Mouse (Mus musculus): ENCODE measurements around the gene Rab26. TPM values are rescaled to one million over a fixed set of nuclear protein-coding genes. Genes with fewer than 3 reads are reported as not detected.
A peak's percentile ranks its signal among the peaks of the same experiment; 100 is the strongest.

The Rab26 gene
- total RNA-seq, 2 experiments from 2014 or later: 53.4 to 59.5 TPM

DNA sequence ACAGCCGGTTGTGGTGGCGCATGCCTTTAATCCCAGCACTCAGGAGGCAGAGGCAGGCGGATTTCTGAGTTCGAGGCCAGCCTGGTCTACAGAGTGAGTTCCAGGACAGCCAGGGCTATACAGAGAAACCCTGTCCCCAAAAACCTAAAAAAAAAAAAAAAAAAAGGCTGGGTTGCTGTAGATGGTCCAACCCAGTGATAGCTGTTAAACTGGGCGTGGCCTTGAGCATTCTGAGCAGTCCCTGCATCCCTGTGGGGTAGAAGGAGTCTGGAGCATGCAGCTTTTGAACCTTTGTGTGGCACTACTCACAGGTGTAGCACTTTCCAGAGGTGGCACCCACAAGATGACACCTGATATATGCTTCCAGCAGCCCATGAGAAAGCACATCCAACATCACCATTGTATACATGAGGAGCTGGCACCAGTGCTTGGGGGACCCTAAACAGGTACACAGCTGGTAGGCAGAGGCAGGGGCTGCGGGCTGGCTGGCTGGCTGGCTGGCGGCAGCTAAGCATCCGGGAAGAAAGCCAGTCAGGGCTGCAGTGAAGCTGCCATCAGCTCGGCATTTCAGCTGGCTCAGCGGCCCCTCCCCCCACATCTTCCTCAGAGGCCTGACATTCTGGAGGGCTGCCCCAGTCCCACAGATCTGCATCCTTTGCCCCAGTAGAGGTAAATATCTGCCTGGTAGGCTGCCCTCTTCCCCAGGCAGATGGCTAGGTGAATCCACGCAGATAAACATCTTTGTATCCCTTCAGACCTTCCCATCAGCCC, 48.7 kb downstream of the Rab26 start:
- peak in 1 of 2 experiments; percentile 61 for DNase-seq (ENCODE audit: low spot score in 2 of 2)
- intact Hi-C loops (cut with DNase I): no loop called here

DNA sequence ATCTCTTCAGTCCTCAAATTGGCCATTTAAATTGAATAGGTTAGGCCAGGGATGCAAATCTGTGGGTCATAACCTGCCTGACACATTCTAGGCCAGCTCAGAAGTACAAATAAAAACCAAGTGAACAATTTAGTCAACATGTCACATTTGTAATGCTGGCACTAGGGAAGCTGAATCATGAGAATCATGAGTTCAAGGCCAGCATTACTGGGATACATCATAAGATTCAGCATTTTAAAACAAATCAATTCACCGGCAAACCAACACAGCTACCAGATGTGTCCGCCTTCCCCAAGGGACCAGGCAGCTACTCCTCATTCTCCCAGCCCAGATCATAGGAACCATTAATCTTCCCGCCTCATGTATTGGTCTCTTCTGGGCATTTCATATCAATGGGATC, 50.5 kb downstream of the Rab26 start:
- intact Hi-C loops (cut with DNase I): no loop called here
- DNase-seq (ENCODE audit: low spot score in 2 of 2): no peak

DNA sequence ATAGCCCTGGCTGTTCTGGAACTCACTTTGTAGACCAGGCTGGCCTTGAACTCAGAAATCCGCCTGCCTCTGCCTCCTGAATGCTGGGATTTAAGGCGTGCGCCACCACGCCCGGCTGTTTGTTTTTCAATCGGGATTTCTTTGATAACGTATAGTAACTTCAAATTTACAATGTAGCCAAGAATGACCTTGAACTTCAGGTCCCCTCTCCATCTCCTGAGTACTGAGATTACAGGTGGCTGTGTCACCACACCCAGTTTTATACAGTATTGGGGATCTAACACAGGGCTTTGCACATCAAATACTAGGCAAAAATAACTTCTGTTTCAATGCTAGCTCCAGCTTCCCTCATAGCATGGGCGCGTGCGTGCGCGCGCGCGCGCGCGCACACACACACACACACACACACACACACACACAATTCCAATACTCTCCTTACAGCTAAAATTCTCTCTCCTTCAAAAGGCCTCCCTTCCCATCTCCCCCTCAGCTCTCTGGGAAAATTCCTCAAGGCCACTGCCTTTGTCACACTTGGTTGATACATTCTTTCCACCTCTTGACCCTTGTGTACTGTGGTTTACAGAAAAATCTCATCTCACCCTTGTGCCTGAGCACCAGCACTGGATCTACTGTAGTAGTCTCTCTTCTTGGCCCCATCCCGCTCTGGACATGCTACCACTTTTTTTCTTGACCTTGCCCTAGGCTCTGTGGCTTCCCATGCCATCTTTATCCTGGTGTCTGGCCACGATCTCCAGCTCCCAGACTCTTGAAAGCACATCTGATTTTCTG, 52.8 kb downstream of the Rab26 start:
- DNase-seq (ENCODE audit: low spot score in 2 of 2): no peak
- intact Hi-C loops (cut with DNase I): no loop called here

DNA sequence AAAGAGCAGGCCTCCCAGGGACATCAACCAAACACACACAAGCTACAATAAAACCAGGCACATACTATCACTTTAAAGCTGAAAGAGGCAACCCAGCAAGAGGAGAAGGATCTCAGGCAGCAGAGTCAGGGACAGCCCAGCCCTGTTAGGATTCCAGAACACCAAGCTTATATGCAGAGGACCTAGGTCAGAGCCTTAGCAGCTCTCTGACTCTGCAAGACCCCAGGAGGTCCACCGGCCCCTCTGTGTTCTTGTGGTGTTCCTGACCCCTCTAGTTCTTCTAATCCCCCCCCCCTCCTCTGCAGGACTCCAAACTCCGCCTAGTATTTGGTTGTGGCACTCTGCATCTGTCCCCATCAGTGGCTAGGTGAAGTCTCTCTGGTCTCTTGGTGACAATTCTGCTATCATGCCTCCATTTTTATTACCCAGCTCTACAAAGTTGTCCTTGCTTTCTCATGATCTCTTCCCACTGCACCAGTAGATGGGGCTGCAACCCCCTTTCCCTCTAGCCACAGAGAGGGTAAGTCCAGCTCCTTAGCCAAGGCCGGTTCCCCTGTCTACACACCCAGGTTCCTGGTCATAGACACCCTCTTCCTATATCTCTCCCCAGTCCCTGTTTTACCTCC, 53.7 kb downstream of the Rab26 start:
- intact Hi-C loops (cut with DNase I): no loop called here
- DNase-seq (ENCODE audit: low spot score in 2 of 2): no peak

DNA sequence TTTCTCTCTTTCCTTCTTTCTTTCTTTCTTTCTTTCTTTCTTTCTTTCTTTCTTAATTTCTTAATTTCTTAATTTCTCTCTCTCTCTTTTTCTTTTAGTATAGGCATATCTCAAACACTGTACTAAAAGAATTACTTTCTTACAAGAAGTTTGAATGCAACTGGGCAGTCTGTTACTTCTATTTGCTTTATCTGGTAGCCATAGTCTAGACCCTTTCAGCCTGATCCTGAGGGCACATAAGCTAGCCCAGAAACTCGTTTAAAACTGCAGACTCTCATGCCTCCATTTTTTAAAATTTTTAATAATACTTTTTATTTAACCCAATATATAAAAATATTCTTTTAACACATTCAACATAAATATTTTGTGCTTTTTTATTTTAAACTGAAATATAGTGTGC, 54.6 kb downstream of the Rab26 start:
- intact Hi-C loops (cut with DNase I): loop anchor here (2.0 to 5.0 kb wide), 3 partner anchors 33 to 198 kb away; partner anchors contain the start of gene Traf7
- DNase-seq (ENCODE audit: low spot score in 2 of 2): no peak

DNA sequence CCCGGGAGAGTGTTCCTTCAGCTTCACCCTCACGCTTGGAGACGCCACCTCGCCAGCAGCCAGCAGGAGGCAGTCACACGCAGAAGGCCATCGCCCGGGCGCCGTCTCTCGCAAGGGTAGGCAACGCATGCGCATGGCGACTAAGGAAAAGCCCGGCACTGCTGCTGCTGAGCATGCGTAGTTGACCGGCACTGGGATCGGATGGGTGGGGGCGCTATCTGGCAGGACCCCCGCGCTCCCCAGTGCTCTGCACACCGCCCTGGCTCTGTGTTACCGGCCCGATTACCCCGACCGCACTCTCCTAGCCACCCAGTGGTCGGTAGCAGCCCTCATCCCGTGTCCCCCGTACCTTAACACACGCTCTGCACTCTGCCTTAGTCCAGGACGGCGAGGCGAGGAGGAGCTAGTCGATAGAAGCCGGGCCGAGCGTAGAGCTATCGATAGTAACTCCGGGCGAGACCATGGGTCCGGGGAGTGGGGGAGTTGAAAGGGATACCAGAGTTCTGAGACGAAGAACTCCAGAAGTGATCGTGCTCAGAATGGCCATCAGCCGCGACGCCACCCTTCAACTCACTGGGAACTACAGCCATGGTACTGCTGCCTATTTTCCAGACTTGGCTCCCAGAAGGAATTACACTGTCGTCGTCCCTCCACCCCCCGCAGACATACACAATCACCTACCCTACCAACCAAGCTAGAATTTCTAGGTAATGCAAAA, 55.2 kb downstream of the Rab26 start, which contains the start of gene Mlst8:
TSS of gene Mlst8 (minus strand) at position 416 of the 718 bp plus-strand sequence.
- intact Hi-C loops (cut with DNase I): loop anchor here (2.0 to 5.0 kb wide), 3 partner anchors 34 to 198 kb away; partner anchors contain the start of gene Traf7
- DNase-seq (ENCODE audit: low spot score in 2 of 2): peak; percentile 98

DNA sequence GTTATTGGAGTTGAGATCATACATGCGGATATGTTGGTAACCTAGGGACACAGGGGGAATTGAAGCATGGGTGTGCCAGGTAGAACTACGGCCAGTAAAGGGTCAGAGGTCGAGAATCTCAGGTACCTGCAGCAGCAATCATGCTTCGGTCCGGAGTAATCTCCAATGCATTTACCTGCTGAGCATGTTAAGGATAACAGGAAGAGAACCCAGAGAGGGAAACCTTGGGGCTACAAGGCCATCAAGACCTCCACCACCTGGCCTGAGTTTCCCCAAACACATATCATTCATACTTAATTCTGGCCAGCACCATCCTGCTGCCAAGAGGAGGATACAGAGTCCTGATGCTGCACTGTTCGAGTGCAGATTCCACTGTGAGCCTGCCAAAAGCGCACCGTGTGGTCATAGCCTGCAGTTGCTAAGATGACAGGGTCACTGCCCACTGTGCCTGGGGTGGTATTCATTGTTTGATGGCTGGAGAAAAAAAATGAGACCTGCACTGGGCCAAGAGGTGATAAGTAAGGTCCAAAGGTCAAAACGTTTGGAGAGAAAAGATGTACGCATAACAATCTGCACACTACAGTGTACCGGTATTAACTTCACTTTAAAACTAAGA, 55.9 kb downstream of the Rab26 start:
- intact Hi-C loops (cut with DNase I): loop anchor here (2.0 to 5.0 kb wide), 3 partner anchors 35 to 199 kb away; partner anchors contain the start of gene Traf7
- DNase-seq (ENCODE audit: low spot score in 2 of 2): no peak

Other genes starting within 250 kb of the Rab26 start
- gene Abca17, start 183.1 kb downstream of the Rab26 start, total RNA-seq (2021): 1 to 10 TPM; 1.2 to 1.4 TPM
- gene Abca3, start 182.3 kb downstream of the Rab26 start, total RNA-seq (2021): 10 to 100 TPM; 78.7 to 81.7 TPM
- gene Rnps1, start 119.6 kb downstream of the Rab26 start, total RNA-seq (2021): 100 to 1,000 TPM; 134 to 138 TPM
- gene Eci1, start 107.6 kb downstream of the Rab26 start, total RNA-seq (2021): 10 to 100 TPM; 21.4 to 28.1 TPM
- gene Dnase1l2, start 91.1 kb downstream of the Rab26 start, total RNA-seq (2021): 1 to 10 TPM; 6.4 to 8.1 TPM
- gene E4f1, start 63.9 kb downstream of the Rab26 start, total RNA-seq (2021): 10 to 100 TPM; 30.4 to 33.2 TPM
- gene Pgp, start 63.8 kb downstream of the Rab26 start, total RNA-seq (2021): 10 to 100 TPM; 70.2 to 72.3 TPM
- gene Bricd5, start 60.3 kb downstream of the Rab26 start, total RNA-seq (2021): 1 to 10 TPM; 1.4 to 1.6 TPM
- 10 to 100 TPM; 30.0 to 32.2 TPM for gene Mlst8, start 55.1 kb downstream of the Rab26 start, total RNA-seq (2021)
- 100 to 1,000 TPM; 115 to 121 TPM for gene Caskin1, start 45.6 kb downstream of the Rab26 start, total RNA-seq (2021)
- gene Traf7, start 6.3 kb downstream of the Rab26 start, total RNA-seq (2021): 10 to 100 TPM; 75.1 to 77.7 TPM
- 10 to 100 TPM; 66.4 to 84.7 TPM for gene Pkd1, start 15.6 kb upstream of the Rab26 start, total RNA-seq (2021)
- gene Tsc2, start 98.4 kb upstream of the Rab26 start, total RNA-seq (2021): 100 to 1,000 TPM; 136 to 150 TPM
- gene Nthl1, start 98.5 kb upstream of the Rab26 start, total RNA-seq (2021): 1 to 10 TPM; 3.3 to 6.5 TPM
- 10 to 100 TPM; 48.0 to 49.9 TPM for gene Slc9a3r2, start 116.1 kb upstream of the Rab26 start, total RNA-seq (2021)
- gene Npw, start 124.2 kb upstream of the Rab26 start, total RNA-seq (2021): 1 to 10 TPM in 1 of 2 experiments, not detected in 1; 1.2 TPM
- gene Zfp598, start 135.5 kb upstream of the Rab26 start, total RNA-seq (2021): 10 to 100 TPM; 38.5 to 39.3 TPM
- gene Syngr3, start 155.7 kb upstream of the Rab26 start, total RNA-seq (2021): 100 to 1,000 TPM; 203 to 214 TPM
- 10 to 100 TPM; 19.9 to 20.2 TPM for gene Gfer, start 161.9 kb upstream of the Rab26 start, total RNA-seq (2021)
- gene Noxo1, start 162.0 kb upstream of the Rab26 start, total RNA-seq (2021): 1 to 10 TPM; 3.1 to 3.7 TPM
- 10 to 100 TPM; 26.1 to 27.4 TPM for gene Tbl3, start 173.4 kb upstream of the Rab26 start, total RNA-seq (2021)
- not detected for gene Rnf151, start 183.9 kb upstream of the Rab26 start, total RNA-seq (2021)
- gene Rps2, start 183.9 kb upstream of the Rab26 start, total RNA-seq (2021): 100 to 1,000 TPM; 300 to 313 TPM
- gene Ndufb10, start 190.3 kb upstream of the Rab26 start, total RNA-seq (2021): 100 to 1,000 TPM; 196 to 198 TPM
- under 1 TPM in 1 of 2 experiments, not detected in 1; 0.34 TPM for gene Rpl3l, start 193.6 kb upstream of the Rab26 start, total RNA-seq (2021)
- gene Msrb1, start 202.4 kb upstream of the Rab26 start, total RNA-seq (2021): 10 to 100 TPM; 31.4 to 35.8 TPM
- under 1 TPM; 0.48 to 0.73 TPM for gene Hs3st6, start 218.8 kb upstream of the Rab26 start, total RNA-seq (2021)

All from left cerebral cortex, postnatal 25 days (tissue).